Mouse (Mus musculus) MEL-GATA-1-ER (cell line): ENCODE measurements around the gene Olfr1333.
"Not testable (repeated sequence)": the region's sequence is repeated elsewhere in the genome, so short reads cannot be mapped to it uniquely, and the experiment has no call there.

Source experiments
- DNase-seq: peaks from one replicate; pipeline ENCODE4 v3.0.0-alpha.2; 2012; ENCODE audit warnings: low read depth; ENCODE audit errors: extremely low read depth

Gene Olfr1333

DNA sequence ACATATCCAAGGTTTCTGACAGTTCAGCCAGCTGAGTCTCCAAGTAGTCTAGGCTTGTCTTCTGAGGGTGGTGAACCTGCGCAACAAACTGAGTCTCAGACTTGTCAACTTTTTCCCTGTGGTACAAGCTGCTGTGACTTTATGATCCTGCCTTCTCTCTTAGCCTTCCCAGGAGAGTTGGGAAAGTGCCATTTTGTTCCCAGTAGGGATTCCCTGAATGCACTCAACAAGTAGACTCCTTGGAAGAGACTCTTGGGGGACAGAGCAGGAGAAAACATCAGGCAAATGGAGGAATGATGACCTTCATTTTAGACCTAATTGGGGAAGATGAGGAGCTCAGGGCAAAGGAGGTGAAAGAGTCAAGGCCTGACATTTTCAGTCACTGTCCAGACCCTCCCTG is at the start of gene Olfr1333:
TSS of gene Olfr1333 (minus strand) at position 101 of the 400 bp plus-strand sequence.
- no peak for DNase-seq

DNA sequence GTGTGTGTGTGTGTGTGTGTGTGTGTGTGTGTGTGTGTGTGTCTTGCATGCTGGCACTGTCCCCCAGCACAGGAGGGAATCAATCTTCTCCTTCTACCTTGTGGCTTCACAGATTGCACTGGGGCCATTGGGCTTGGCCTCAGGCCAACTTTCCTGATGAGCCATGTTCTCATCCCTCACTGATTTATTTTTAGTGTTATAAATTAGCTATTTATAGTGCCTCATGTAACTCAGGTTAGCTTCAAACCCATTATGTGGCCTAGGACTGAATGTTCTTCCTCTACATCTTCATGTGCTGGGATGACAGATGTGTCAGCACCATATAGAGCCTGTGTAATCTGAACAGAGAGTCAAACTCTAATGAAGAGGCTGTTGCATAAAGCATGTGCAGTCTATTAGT is 31.5 kb upstream of the Olfr1333 start:
- DNase-seq = no peak

DNA sequence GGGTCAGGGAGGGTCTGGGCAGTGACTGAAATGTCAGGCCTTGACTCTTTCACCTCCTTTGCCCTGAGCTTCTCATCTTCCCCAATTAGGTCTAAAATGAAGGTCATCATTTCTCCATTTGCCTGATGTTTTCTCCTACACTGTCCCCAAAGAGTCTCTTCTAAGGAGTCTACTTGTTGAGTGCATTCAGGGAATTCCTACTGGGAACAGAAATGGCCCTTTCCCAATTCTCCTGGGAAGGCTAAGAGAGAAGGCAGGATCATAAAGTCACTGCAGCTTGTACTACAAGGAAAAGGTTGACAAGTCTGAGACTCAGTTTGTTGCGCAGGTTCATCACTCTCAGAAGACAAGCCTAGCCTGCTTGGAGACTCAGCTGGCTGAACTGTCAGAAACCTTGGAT is 28.3 kb upstream of the Olfr1333 start, which contains the start of gene Olfr1331:
TSS of gene Olfr1331 (plus strand) at position 301 of the 400 bp plus-strand sequence.
- no peak for DNase-seq

DNA sequence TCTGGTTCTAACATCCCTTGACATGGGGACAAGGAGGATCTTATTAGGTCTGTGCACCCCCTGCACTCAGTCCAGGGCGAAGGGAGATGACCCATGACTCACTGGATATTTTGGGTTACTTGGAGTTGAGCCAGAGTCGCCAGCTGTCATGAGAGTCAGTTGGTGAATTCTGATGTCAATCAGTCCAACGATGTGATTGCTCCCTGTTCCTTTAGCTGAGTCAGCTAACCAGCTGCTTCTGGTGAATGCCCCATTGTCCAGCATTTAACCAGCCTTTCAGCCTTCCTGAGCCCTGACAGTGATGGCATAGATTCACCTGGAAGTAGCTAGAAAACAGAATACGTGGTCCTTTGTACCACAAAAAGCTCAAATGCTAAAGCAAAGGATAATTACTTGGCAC is 26.6 kb upstream of the Olfr1333 start:
- DNase-seq = no peak

DNA sequence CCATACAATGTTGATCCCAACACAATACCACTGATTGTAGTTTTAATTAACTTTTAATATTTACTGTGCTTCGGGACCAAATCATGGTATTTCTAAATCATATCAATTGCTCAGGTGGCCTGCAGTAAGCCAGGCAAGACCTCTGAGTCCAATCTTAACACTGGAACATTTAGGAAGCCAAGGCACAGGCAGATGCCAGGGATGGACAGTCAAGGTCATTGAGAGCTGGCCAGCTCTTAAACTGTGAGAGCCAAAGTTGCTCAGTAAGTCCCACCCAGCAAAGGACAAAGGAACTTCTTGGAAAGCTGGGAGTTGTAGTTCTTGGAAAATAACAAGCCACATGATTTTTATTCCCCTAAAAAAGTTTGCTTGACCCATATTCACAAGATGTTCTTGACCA is 25.7 kb upstream of the Olfr1333 start:
- DNase-seq = no peak

DNA sequence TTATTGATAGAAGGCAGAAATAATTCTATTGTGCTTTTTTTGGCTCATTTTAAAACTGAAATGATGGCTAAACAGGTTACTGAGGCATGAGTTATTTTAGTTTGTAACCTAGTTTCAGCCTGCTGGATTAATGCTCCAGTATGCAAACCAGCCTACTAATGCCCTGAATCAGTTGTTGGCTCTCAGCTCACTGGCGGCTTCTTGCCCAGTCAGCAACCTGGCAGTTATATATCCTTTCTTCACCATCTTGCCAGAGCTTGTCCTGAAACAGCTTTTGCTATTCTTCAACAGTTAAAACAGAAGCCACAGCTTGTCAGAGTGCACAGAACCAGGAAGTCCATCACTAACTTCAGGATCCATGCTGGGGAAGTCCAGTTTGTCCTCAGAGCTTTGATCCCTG is 17.2 kb downstream of the Olfr1333 start:
- DNase-seq = no peak

DNA sequence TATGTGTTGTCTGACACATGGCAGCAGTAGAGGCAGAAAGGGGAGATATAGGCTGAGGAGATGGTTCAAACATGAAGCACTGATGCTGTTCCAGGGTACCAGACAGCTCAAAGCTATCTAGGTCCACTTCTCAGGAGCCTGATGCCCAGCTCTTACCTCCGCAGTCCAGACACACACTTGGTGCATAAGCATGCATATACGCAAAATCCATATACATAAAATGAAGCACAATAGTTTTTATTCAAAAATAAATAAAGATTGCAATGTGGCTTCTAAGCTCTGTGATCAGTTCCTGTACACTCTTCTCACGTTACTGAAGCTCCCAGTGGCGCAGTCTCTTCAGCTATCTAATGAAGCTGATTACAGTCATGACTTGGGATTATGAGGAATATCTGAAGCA is 26.2 kb downstream of the Olfr1333 start, which contains the start of gene Olfr1335:
TSS of gene Olfr1335 (minus strand) at position 101 of the 400 bp plus-strand sequence.
- DNase-seq = no peak

DNA sequence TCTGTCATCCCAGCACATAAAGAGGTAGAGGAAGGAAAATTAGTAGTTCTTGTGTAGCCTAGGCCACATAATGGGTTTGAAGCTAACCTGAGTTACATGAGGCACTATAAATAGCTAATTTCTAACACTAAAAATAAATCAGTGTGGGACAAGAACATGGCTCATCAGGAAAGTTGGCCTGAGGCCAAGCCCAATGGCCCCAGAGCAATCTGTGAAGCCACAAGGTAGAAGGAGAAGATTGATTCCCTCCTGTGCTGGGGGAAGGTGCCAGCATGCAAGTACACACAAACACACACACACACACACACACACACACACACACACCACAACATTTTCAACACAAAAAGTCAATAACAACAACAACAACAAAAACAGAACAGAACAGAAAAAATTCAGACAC is 43.3 kb downstream of the Olfr1333 start:
- not testable (repeated sequence) for DNase-seq

DNA sequence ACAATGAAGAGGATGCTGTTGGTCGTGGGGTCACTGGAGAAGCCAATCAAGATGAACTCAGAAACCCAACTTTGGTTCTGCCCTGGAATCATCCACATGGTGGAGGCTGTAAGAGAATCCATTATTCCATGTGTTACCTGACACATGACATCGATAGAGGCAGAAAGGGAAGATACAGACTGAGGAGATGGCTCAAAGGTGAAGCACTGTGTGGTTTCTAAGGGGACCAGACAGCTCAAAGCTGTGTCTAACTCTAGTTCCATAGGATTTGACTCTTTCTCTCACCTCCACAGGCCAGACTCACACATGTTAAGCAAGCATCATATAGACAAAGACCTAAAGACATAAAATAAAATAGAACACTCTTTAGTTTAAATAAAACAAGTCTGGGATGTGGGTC is 53.6 kb downstream of the Olfr1333 start, which contains the start of gene Olfr1337:
TSS of gene Olfr1337 (minus strand) at position 101 of the 400 bp plus-strand sequence.
- DNase-seq = no peak
